Mouse (Mus musculus): ENCODE measurements around the gene Zer1.
A peak's percentile ranks its signal among the peaks of the same experiment; 100 is the strongest.

Gene Zer1

GRCm38 (mm10) chr2:30123729-30124471, 485 bp downstream of the Zer1 start:
- DNase-seq: no peak

GRCm38 (mm10) chr2:30122766-30123165, 1.6 kb downstream of the Zer1 start:
- DNase-seq: no peak

- DNase-seq: no peak
These were observed 4.1 kb downstream of the Zer1 start for GRCm38 (mm10) chr2:30120269-30120668.

GRCm38 (mm10) chr2:30119641-30120051, 4.7 kb downstream of the Zer1 start:
- no peak for DNase-seq

- no peak for DNase-seq
These were observed 11.8 kb downstream of the Zer1 start for GRCm38 (mm10) chr2:30112564-30112963.

- no peak for DNase-seq
These were observed 12.9 kb downstream of the Zer1 start for GRCm38 (mm10) chr2:30111500-30111899.

- DNase-seq: no peak
These were observed 16.1 kb downstream of the Zer1 start for GRCm38 (mm10) chr2:30108260-30108659.

GRCm38 (mm10) chr2:30107646-30108045, 16.7 kb downstream of the Zer1 start:
- DNase-seq: no peak

GRCm38 (mm10) chr2:30106364-30106763, 18.0 kb downstream of the Zer1 start:
- DNase-seq: no peak

GRCm38 (mm10) chr2:30100214-30100613, 24.2 kb downstream of the Zer1 start:
- DNase-seq: no peak

GRCm38 (mm10) chr2:30095882-30096527, 28.4 kb downstream of the Zer1 start:
- no peak for DNase-seq

- no peak for DNase-seq
These were observed 30.2 kb downstream of the Zer1 start for GRCm38 (mm10) chr2:30094208-30094588.

GRCm38 (mm10) chr2:30093471-30094207, 30.7 kb downstream of the Zer1 start, which contains the start of gene Zdhhc12:
Gene Zdhhc12 (minus strand): TSS chr2:30093648.
- DNase-seq: peak; percentile 86

GRCm38 (mm10) chr2:30092280-30092918, 32.0 kb downstream of the Zer1 start:
- DNase-seq: no peak

GRCm38 (mm10) chr2:30091521-30091920, 32.9 kb downstream of the Zer1 start:
- DNase-seq: no peak

- DNase-seq: no peak
These were observed 37.1 kb downstream of the Zer1 start for GRCm38 (mm10) chr2:30087310-30087709.

GRCm38 (mm10) chr2:30084632-30085031, 39.8 kb downstream of the Zer1 start:
- DNase-seq: no peak

GRCm38 (mm10) chr2:30084113-30084512, 40.3 kb downstream of the Zer1 start:
- no peak for DNase-seq

GRCm38 (mm10) chr2:30080181-30080800, 44.1 kb downstream of the Zer1 start:
- no peak for DNase-seq

GRCm38 (mm10) chr2:30078760-30079159, 45.6 kb downstream of the Zer1 start:
- DNase-seq: no peak

- no peak for DNase-seq
These were observed 46.1 kb downstream of the Zer1 start for GRCm38 (mm10) chr2:30078349-30078712.

- peak; percentile 75 for DNase-seq
These were observed 46.7 kb downstream of the Zer1 start, which contains the start of gene Pkn3 for GRCm38 (mm10) chr2:30077502-30078348. Gene Pkn3 (plus strand): TSS chr2:30077684.

Data from cerebellum, adult 8-10 months (tissue).